ENCODE assay signal across 4 mouse cellular contexts in genomic region chr3:13168406-13168805, GRCm38 (mm10).
A peak's percentile ranks its signal among the peaks of the same experiment; 100 is the strongest.
DNase-seq lines count a peak whose midpoint lies in the region.
"Not testable (repeated sequence)": the region's sequence is repeated elsewhere in the genome, so short reads cannot be mapped to it uniquely, and the experiment has no call there.

No protein-coding gene starts in this region.

- DNase-seq in ES-CJ7 (ENCODE audit: low read depth, low spot score) (peak; percentile 82), ES-E14 (ENCODE audit: low read depth, low spot score) (peak; percentile 11), R1 (ENCODE audit: low read depth, low spot score) (peak; percentile 91), ZHBTc4 (ENCODE audit: low read depth, low spot score) (peak; percentile 77)

- not testable (repeated sequence) for H3K9ac ChIP-seq in ES-E14 (ENCODE audit: insufficient read depth, low read depth, low read length, poor library complexity, severe bottlenecking)

- in situ Hi-C loops in ES-E14 (cut with MboI; ENCODE audit: low sequenced_read_pairs in 2 of 2, unreplicated experiment in 2 of 2): not testable (repeated sequence)

- not testable (repeated sequence) for H3K27ac ChIP-seq in ES-E14 (ENCODE audit: insufficient read depth, low read depth, low read length, poor library complexity, severe bottlenecking)

- H3K4me3 ChIP-seq in ES-E14 (ENCODE audit: insufficient read depth in 1 of 2, low read depth in 1 of 2, low read length in 2 of 2, poor library complexity in 1 of 2, severe bottlenecking in 1 of 2): not testable (repeated sequence)

- H3K4me1 ChIP-seq in ES-E14 (ENCODE audit: control insufficient read depth in 2 of 2, insufficient read depth in 2 of 2, low read length in 2 of 2, poor library complexity in 1 of 2): not testable (repeated sequence)

- not testable (repeated sequence) for H3K36me3 ChIP-seq in ES-E14 (ENCODE audit: control insufficient read depth, insufficient read depth, low read length, poor library complexity, severe bottlenecking)

- not testable (repeated sequence) for H3K9me3 ChIP-seq in ES-E14 (ENCODE audit: control insufficient read depth, insufficient read depth, low read depth, low read length)

Comparison
In these comparisons a context has a peak if more than half of its experiments do, and no peak if none do; other contexts are left out.
1. DNase-seq: peak in every context shown above with its lines; median percentile 91 in R1; 82 in ES-CJ7; 77 in ZHBTc4; 11 in ES-E14.